Mouse (Mus musculus): ENCODE measurements around the gene Cdk14.

Cdk14 gene

GRCm38 (mm10) chr5:5419992-5420455, at the start of gene Cdk14:
TSS of gene Cdk14 (minus strand) at chr5:5420312.
- in situ Hi-C loops (cut with MboI; ENCODE audit: unreplicated experiment in 2 of 2), result no loop called here

- in situ Hi-C loops (cut with MboI; ENCODE audit: unreplicated experiment in 2 of 2), result no loop called here
These were observed 45.1 kb upstream of the Cdk14 start for GRCm38 (mm10) chr5:5465256-5465655.

GRCm38 (mm10) chr5:5431746-5432438, 11.8 kb upstream of the Cdk14 start:
- in situ Hi-C loops (cut with MboI; ENCODE audit: unreplicated experiment in 2 of 2), result no loop called here

- in situ Hi-C loops (cut with MboI; ENCODE audit: unreplicated experiment in 2 of 2), result no loop called here
These were observed 3.6 kb upstream of the Cdk14 start for GRCm38 (mm10) chr5:5423723-5424171.

- in situ Hi-C loops (cut with MboI; ENCODE audit: unreplicated experiment in 2 of 2), result no loop called here
These were observed 3.0 kb upstream of the Cdk14 start for GRCm38 (mm10) chr5:5423081-5423480.

- in situ Hi-C loops (cut with MboI; ENCODE audit: unreplicated experiment in 2 of 2), result no loop called here
These were observed 1.3 kb upstream of the Cdk14 start for GRCm38 (mm10) chr5:5421439-5421838.

- in situ Hi-C loops (cut with MboI; ENCODE audit: unreplicated experiment in 2 of 2), result no loop called here
These were observed 859 bp downstream of the Cdk14 start for GRCm38 (mm10) chr5:5419253-5419652.

- in situ Hi-C loops (cut with MboI; ENCODE audit: unreplicated experiment in 2 of 2), result no loop called here
These were observed 5.3 kb downstream of the Cdk14 start for GRCm38 (mm10) chr5:5414835-5415234.

GRCm38 (mm10) chr5:5411886-5412285, 8.2 kb downstream of the Cdk14 start:
- in situ Hi-C loops (cut with MboI; ENCODE audit: unreplicated experiment in 2 of 2), result no loop called here

- in situ Hi-C loops (cut with MboI; ENCODE audit: unreplicated experiment in 2 of 2), result no loop called here
These were observed 18.1 kb downstream of the Cdk14 start for GRCm38 (mm10) chr5:5401986-5402385.

GRCm38 (mm10) chr5:5392786-5393185, 27.3 kb downstream of the Cdk14 start:
- in situ Hi-C loops (cut with MboI; ENCODE audit: unreplicated experiment in 2 of 2), result no loop called here

GRCm38 (mm10) chr5:5380731-5381718, 39.1 kb downstream of the Cdk14 start:
- in situ Hi-C loops (cut with MboI; ENCODE audit: unreplicated experiment in 2 of 2), result no loop called here

GRCm38 (mm10) chr5:5379870-5380730, 40.0 kb downstream of the Cdk14 start:
- in situ Hi-C loops (cut with MboI; ENCODE audit: unreplicated experiment in 2 of 2), result no loop called here

- in situ Hi-C loops (cut with MboI; ENCODE audit: unreplicated experiment in 2 of 2), result no loop called here
These were observed 40.6 kb downstream of the Cdk14 start for GRCm38 (mm10) chr5:5379501-5379869.

- in situ Hi-C loops (cut with MboI; ENCODE audit: unreplicated experiment in 2 of 2), result no loop called here
These were observed 45.7 kb downstream of the Cdk14 start for GRCm38 (mm10) chr5:5374393-5374792.

- in situ Hi-C loops (cut with MboI; ENCODE audit: unreplicated experiment in 2 of 2), result no loop called here
These were observed 46.6 kb downstream of the Cdk14 start for GRCm38 (mm10) chr5:5373541-5373940.

- in situ Hi-C loops (cut with MboI; ENCODE audit: unreplicated experiment in 2 of 2), result no loop called here
These were observed 47.2 kb downstream of the Cdk14 start for GRCm38 (mm10) chr5:5372936-5373335.

- in situ Hi-C loops (cut with MboI; ENCODE audit: unreplicated experiment in 2 of 2), result no loop called here
These were observed 47.8 kb downstream of the Cdk14 start for GRCm38 (mm10) chr5:5372354-5372753.

GRCm38 (mm10) chr5:5370322-5371082, 49.6 kb downstream of the Cdk14 start:
- in situ Hi-C loops (cut with MboI; ENCODE audit: unreplicated experiment in 2 of 2), result no loop called here
